Mouse (Mus musculus): ENCODE data around the gene Cep41.
A peak's percentile ranks its signal among the peaks of the same experiment; 100 is the strongest.

Cep41 gene

GRCm38 (mm10) chr6:30710371-30711364 lies 17.1 kb upstream of the Cep41 start:
- peak; percentile 64 for DNase-seq (ENCODE audit: low spot score)

GRCm38 (mm10) chr6:30709115-30709514 lies 15.6 kb upstream of the Cep41 start:
- no peak for DNase-seq (ENCODE audit: low spot score)

DNA sequence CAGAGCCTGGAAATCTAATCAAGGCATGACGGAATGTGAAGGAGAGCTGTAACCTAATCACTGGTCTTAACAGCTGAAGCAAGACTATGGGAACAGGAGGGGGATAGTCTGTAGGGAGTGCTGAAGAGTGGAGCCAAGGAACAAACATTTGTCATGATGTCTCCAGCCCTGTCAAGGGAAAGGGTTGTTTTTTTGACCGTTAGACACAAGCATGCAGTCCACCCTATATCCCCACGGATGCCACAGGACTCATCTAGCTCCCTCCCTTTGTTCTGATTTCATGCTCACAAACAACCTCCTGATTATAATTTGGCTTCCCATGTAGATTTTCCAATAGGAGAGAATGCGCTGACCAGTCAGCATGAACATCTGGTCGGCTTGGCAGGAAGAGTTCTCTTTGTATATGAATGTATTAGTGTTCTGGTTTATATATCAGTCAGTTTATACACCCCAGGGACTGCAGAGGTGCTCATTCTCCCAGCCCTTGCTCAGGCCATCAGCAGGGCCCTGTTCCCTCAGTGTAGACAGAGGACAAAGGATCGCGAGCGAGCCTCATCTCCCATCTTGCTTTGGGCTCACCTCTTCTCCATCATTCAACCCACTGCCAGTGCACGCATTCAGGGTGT lies 10.5 kb upstream of the Cep41 start:
- no peak for DNase-seq (ENCODE audit: low spot score)

- DNase-seq (ENCODE audit: low spot score): no peak
Measured at GRCm38 (mm10) chr6:30703476-30703875, 9.9 kb upstream of the Cep41 start.

DNA sequence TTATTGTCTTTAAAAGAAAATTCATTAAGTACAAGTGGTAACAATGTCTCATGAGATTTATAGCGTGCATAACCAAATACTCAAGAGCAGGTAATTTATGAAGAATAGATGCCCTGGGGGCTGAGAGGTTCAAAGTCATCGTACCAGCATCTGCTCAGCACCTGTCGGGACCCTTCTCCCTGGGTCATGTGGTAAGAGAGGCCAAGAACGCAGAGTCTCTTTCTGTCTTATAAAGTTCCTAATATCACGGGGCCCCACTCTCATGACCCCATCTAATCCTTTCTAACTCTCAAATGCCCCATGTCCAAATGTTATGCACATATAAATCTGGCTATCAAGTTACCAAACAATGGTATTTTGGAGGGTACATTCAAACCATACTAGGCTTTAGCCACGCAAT lies 9.3 kb upstream of the Cep41 start:
- no peak for DNase-seq (ENCODE audit: low spot score)

DNA sequence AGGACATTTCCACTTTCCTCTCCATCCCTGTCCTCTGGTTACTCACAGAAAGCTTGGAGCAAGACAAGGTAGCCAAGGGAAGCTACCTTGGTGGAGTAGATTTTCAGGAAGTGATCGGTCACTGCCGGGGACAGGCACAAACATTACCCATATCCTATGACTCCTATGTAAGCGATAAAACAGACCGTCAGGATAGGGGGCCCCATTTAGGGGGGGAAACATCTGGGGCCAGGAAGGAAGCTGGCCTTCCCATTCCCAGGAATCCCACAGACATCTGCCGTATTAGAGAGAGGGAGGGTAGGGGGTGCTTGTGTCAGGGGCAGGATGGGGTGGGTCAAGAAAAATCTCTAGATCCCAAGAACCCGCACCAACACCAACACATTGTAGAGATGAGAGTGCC lies 6.6 kb upstream of the Cep41 start:
- DNase-seq (ENCODE audit: low spot score): no peak

DNA sequence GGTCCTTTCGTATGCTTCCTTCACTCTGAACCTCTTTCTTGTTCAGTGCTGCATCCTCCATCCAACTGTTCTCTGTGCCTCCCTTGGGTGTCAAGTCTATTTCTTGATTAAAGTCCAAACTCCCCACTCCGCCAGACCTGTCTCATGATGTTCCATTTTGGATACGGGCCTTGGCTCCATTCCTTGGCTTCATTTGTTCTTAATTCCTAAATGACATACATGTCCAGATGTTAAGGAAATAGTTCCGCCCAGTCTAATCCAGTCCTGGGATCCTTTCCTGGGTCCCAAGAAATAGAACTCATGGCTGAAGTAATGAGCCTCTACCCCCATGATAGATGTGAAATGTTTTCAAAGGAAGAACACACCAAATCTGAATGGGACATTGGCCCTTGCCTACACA lies 4.5 kb upstream of the Cep41 start:
- DNase-seq (ENCODE audit: low spot score): no peak

- DNase-seq (ENCODE audit: low spot score): no peak
Measured at GRCm38 (mm10) chr6:30697464-30697863, 3.9 kb upstream of the Cep41 start.

GRCm38 (mm10) chr6:30695124-30695523 lies 1.6 kb upstream of the Cep41 start:
- DNase-seq (ENCODE audit: low spot score): no peak

DNA sequence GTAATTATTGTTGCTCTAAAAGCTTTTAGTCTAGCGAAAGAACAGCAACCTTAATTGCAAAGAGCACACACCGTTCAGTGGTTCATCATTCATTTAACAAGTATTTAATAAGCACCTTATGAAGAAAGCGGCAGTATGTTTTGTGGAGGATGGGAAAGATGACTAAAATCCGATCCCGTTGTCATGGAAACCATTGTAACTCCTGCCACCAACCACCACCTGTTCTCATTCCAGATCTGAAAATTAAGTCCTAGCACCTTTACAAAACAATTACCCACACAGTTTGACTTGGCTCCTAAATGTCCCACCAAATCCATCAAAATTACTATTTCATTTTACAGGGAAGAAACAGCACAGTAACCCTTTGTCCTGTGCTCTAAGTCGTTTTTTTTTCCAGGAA lies 660 bp upstream of the Cep41 start:
- DNase-seq (ENCODE audit: low spot score): no peak

DNA sequence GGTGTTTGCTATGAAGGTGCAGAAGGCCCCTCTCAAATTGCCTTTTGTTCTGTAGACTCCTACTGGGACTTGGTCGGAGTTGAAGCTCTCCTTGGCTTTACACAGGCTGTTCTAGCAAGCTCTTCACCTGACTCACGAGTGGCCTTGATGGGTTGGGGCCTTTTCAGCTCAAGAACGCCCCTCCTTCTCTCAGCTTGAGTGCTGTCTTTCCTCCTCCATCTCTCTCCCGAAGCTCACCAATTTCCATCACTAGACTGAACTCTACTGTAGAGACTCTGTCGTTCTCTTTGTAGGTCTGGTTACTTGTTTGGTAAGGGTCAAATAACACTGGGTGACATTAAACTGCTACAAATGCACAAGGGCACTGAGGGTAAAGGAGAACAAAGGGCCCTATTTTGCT lies 723 bp downstream of the Cep41 start:
- DNase-seq (ENCODE audit: low spot score): no peak

GRCm38 (mm10) chr6:30687198-30687597 lies 6.4 kb downstream of the Cep41 start:
- no peak for DNase-seq (ENCODE audit: low spot score)

DNA sequence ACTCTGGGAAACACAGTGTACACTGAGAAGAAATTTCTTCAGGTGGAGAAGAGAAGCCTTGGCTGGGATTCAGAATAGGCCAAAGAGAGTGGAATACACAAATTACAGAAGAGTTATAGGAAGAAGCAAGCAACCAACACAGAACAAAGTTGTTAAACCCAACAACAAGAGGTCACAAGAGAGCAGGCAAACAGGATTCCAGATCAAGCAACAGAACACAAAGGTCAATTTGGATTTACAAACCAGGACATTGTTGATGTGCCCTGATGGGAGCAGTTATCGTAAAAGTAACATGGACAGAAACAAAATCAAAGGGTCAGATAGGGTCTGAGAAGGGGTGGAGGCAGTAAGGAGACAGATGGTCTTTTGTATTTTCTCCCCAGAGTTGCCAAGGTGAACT lies 9.0 kb downstream of the Cep41 start:
- no peak for DNase-seq (ENCODE audit: low spot score)

DNA sequence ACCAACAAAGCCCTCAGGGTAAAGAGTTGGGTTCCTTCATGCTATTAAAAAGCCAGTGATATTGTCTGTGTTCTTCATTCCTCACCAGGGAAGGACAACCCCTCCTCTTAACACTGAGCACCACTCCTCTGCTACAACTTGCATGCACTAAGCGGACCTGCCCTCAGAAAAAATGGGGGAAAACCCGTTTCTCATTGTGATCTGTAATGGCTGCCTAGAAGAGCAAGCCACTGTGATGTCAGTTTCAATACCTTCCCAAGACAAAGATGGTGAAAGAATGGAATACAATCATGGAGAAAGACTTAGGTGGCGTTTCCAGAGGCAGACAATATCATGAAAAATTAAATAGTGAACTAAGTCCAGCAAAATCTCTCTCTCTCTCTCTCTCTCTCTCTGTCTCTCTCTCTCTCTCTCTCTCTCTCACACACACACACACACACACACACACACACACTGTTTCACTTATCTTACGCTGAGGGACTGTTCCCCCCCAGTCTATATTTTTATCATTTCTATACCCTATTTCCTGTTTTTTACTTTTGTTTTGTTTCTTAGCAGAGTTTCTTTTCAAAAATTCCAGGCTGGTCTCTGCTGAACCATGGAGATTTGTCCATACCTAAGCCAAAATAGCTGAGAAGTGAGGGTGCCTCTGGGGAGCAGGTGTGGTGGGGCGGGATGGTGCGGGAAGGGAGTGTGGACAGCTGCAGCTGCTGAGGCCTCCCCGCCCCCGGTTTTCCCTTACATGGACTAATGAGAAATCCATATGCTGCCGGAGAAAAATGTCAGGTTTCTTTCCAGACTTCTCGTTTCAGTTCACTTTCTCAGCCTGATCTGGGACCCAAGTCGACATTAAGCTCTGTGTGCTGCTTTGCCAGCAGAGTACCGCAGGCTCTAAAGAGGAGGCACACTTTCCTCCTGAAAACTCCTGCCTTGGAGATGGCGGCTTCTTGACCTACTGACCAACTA lies 11.3 kb downstream of the Cep41 start:
- DNase-seq (ENCODE audit: low spot score): peak; percentile 56

- no peak for DNase-seq (ENCODE audit: low spot score)
Measured at GRCm38 (mm10) chr6:30680442-30680841, 13.1 kb downstream of the Cep41 start.

- DNase-seq (ENCODE audit: low spot score): no peak
Measured at GRCm38 (mm10) chr6:30679567-30679966, 14.0 kb downstream of the Cep41 start.

DNA sequence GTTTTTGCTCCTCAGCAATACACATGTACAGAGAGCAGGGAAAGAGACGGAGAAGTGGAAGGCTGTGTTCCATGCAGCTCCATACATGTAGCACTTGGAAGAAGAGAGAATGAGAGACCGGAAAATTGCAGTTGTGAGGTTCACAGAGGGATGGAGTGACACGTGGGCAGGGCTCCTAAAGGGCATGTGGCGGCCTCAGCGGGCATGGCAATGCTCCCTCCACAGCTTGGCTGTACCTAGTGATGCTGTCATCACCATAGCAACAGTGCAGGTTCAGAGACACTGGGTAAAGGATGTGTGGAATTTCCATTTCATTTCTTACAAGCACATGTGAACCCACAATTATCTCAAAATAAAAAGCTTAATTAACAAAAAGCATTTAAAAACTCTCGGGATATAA lies 15.1 kb downstream of the Cep41 start:
- no peak for DNase-seq (ENCODE audit: low spot score)

DNA sequence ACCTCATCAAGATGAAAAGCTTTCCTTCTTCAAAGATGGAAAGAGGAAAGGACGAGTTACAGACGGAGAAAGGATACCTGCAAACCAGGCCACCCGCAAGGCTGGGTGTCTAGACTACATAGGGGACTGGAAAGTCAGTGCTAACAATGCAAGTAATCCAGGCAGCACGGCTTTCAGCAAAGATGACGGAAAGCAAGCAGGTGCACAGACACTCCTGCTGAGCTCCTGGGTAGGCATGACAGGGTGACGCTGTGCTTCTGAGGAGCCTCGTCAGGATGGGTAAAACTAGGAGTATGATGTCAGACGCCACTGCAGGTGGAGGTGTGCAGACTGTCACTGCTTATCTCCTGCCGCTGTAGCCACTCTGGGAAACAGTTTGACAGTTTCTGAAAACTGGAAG lies 16.0 kb downstream of the Cep41 start:
- no peak for DNase-seq (ENCODE audit: low spot score)

DNA sequence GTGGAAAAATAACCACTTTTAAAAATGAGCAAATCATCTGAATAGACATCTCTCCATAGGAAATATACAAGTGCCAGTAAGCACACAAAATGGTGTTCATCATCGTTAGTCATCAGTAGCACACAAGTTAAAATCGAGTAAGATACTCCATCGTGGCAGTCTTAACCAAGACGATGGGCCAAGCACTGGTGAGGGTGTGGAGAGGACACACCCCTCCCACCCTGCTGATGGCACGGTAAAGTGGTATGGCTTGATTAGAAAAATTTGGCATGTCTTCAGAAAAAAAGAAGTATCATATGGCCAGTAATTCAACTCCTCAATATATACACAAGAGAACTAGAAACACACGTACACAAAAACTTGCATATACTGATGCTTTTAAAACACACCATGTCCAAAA lies 17.0 kb downstream of the Cep41 start:
- no peak for DNase-seq (ENCODE audit: low spot score)

GRCm38 (mm10) chr6:30675281-30675771 lies 18.2 kb downstream of the Cep41 start:
- peak; percentile 54 for DNase-seq (ENCODE audit: low spot score)

DNA sequence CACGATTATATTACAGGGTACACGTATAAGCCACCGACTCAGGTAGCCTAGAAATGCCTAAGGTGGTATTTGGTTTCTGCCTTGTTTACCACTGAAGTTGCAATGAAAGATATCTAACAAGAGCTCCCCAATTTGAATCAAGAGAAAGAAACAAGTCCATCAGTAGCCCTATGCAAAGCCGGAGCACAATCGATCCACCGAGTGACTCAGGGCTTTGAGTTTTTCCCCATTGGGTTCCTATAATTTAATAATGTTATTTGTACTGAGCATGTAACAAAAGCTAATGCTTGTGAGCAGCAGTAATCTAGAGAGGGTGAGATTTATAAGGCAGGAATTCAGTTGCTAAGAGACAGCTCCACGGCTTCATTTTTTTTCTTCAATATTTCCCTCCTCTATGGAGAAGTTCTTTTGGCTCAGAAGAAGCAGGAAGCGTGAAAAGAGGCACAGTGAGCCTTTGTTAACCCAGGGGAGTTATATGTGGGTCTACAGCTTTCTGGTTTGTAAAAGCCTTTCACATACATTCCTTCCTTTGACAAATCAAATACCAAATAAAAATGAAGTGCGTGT lies 18.8 kb downstream of the Cep41 start:
- no peak for DNase-seq (ENCODE audit: low spot score)
